Mouse (Mus musculus) CH12.LX (cell line): ENCODE results near the gene Adra2c.

ENCODE experiments used
- POLR2A ChIP-seq: IDR thresholded peaks from 2 replicates; pipeline ENCODE4 v1.6.1; 2011; ENCODE audit warnings: low read depth, mild to moderate bottlenecking, improper control_type of control experiment, low read length
- TBP ChIP-seq: conservative IDR thresholded peaks from 2 replicates; pipeline ENCODE4 v1.6.1; 2011; ENCODE audit warnings: low read depth, low read length, improper control_type of control experiment
- ZNF384 ChIP-seq: IDR thresholded peaks from 2 replicates; pipeline ENCODE4 v1.6.1; 2012; ENCODE audit warnings: low read depth, low read length, improper control_type of control experiment, inconsistent platforms

GRCm38 (mm10) chr5:35241556-35241955 lies 36.6 kb upstream of the Adra2c start:
- no peak for TF ChIP-seq ZNF384
- TF ChIP-seq POLR2A = no peak
- TF ChIP-seq TBP = no peak
